7 mouse cellular contexts compared by ENCODE assay signal in genomic region chr19:53037925-53038419, GRCm38 (mm10). TPM values are rescaled to one million over a fixed set of nuclear protein-coding genes. Genes with fewer than 3 reads are reported as not detected.
DNase-seq lines count a peak whose midpoint lies in the region; ATAC-seq and TF ChIP-seq lines count a peak whose summit lies in the region.

No protein-coding gene starts in this region.

- under 1% methylated on average over 25 of the region's 28 CpGs for WGBS in lung, postnatal 0 days
- under 1% methylated on average over 28 of the region's 28 CpGs for WGBS in embryonic facial prominence, embryonic 11.5 days
- WGBS in intestine, embryonic 15.5 days, result under 1% methylated on average over 28 of the region's 28 CpGs
- under 1% methylated on average over 28 of the region's 28 CpGs for WGBS in midbrain, postnatal 0 days

- peak; percentile 54 for ATAC-seq in lung, postnatal 0 days
- ATAC-seq in embryonic facial prominence, embryonic 11.5 days (replicated peaks; ENCODE audit: insufficient number of reproducible peaks, low FRiP score, low TSS enrichment, low read depth), result no peak
- ATAC-seq in intestine, embryonic 15.5 days, result peak; percentile 76
- peak; percentile 53 for ATAC-seq in midbrain, postnatal 0 days (ENCODE audit: low FRiP score)

- H3K9ac ChIP-seq in lung, postnatal 0 days (replicated peaks; ENCODE audit: low read depth), result peak overlapping the region; percentile 79
- H3K9ac ChIP-seq in embryonic facial prominence, embryonic 11.5 days (replicated peaks; ENCODE audit: low read length), result peak overlapping the region; percentile 92
- H3K9ac ChIP-seq in intestine, embryonic 15.5 days, result peak overlapping the region; percentile 93
- H3K9ac ChIP-seq in midbrain, postnatal 0 days (replicated peaks; ENCODE audit: low read length, poor library complexity, severe bottlenecking), result peak overlapping the region; percentile 85

- no peaks in the 10 kb centered on the region for H3K27me3 ChIP-seq in lung, postnatal 0 days (replicated peaks; ENCODE audit: insufficient read depth, low read length)
- no peaks in the 10 kb centered on the region for H3K27me3 ChIP-seq in embryonic facial prominence, embryonic 11.5 days (ENCODE audit: control insufficient read depth, insufficient read depth, low read length)
- H3K27me3 ChIP-seq in intestine, embryonic 15.5 days (replicated peaks), result no peaks in the 10 kb centered on the region
- H3K27me3 ChIP-seq in midbrain, postnatal 0 days (ENCODE audit: insufficient read depth, low read length), result no peaks in the 10 kb centered on the region

- peak overlapping the region; percentile 75 for H3K4me2 ChIP-seq in lung, postnatal 0 days (replicated peaks; ENCODE audit: low read depth, low read length)
- peak overlapping the region; percentile 50 for H3K4me2 ChIP-seq in embryonic facial prominence, embryonic 11.5 days (ENCODE audit: low read depth, low read length)
- peak overlapping the region; percentile 68 for H3K4me2 ChIP-seq in intestine, embryonic 15.5 days (replicated peaks)
- H3K4me2 ChIP-seq in midbrain, postnatal 0 days (ENCODE audit: low read depth, low read length, poor library complexity, severe bottlenecking), result peak overlapping the region; percentile 61

- H3K4me3 ChIP-seq in lung, postnatal 0 days (ENCODE audit: low read depth, low read length), result peak overlapping the region; percentile 83
- peak overlapping the region; percentile 95 for H3K4me3 ChIP-seq in embryonic facial prominence, embryonic 11.5 days (ENCODE audit: low read depth, low read length)
- H3K4me3 ChIP-seq in intestine, embryonic 15.5 days (replicated peaks), result peak overlapping the region; percentile 97
- peak overlapping the region; percentile 85 for H3K4me3 ChIP-seq in midbrain, postnatal 0 days (ENCODE audit: low read depth, low read length)

- H3K9me3 ChIP-seq in lung, postnatal 0 days (ENCODE audit: low read length), result no peaks in the 10 kb centered on the region
- H3K9me3 ChIP-seq in embryonic facial prominence, embryonic 11.5 days (replicated peaks; ENCODE audit: control insufficient read depth, low read length), result no peaks in the 10 kb centered on the region
- no peaks in the 10 kb centered on the region for H3K9me3 ChIP-seq in intestine, embryonic 15.5 days
- H3K9me3 ChIP-seq in midbrain, postnatal 0 days (ENCODE audit: low read length), result no peaks in the 10 kb centered on the region

- peak; percentile 52 for DNase-seq in lung, postnatal 0 days (ENCODE audit: low spot score)
- DNase-seq in lung, postnatal 36 days, result no peak
- DNase-seq in embryonic facial prominence, embryonic 11.5 days (ENCODE audit: low spot score), result no peak
- no peak for DNase-seq in midbrain, postnatal 0 days (ENCODE audit: low spot score)
- no peak for DNase-seq in layer of hippocampus, postnatal 10 days (ENCODE audit: low spot score in 2 of 2)
- no peak for DNase-seq in Muller cell, postnatal 12 days (ENCODE audit: inconsistent ontology term)

- no peak for TF ChIP-seq CTCF in lung, postnatal 0 days (IDR thresholded peaks at IDR 0.05)
- TF ChIP-seq CTCF in midbrain, postnatal 0 days (IDR thresholded peaks at IDR 0.05), result no peak

- TF ChIP-seq EP300 in lung, postnatal 0 days (IDR thresholded peaks at IDR 0.05), result no peak

- peaks cover 28% of the 10 kb centered on the region; the same call in 1 of the 2 replicates for H3K4me1 ChIP-seq in lung, postnatal 0 days (ENCODE audit: insufficient read depth, low read depth, low read length)
- no peaks in the 10 kb centered on the region for H3K4me1 ChIP-seq in embryonic facial prominence, embryonic 11.5 days (ENCODE audit: control insufficient read depth, insufficient read depth, low read length)
- peaks cover 29% of the 10 kb centered on the region for H3K4me1 ChIP-seq in intestine, embryonic 15.5 days (replicated peaks)
- H3K4me1 ChIP-seq in midbrain, postnatal 0 days (ENCODE audit: insufficient read depth, low read length), result peaks cover 8% of the 10 kb centered on the region

- H3K27ac ChIP-seq in lung, postnatal 0 days (ENCODE audit: low read length), result peak overlapping the region; percentile 92
- peak overlapping the region; percentile 73 for H3K27ac ChIP-seq in embryonic facial prominence, embryonic 11.5 days (replicated peaks; ENCODE audit: low read depth, low read length)
- H3K27ac ChIP-seq in intestine, embryonic 15.5 days, result peak overlapping the region; percentile 93
- peak overlapping the region; percentile 72 for H3K27ac ChIP-seq in midbrain, postnatal 0 days (ENCODE audit: low read depth, low read length)

- no peaks in the 10 kb centered on the region for H3K36me3 ChIP-seq in lung, postnatal 0 days (ENCODE audit: insufficient read depth, low read length)
- H3K36me3 ChIP-seq in embryonic facial prominence, embryonic 11.5 days (replicated peaks; ENCODE audit: control insufficient read depth, insufficient read depth, low read depth, low read length), result no peaks in the 10 kb centered on the region
- H3K36me3 ChIP-seq in intestine, embryonic 15.5 days, result no peaks in the 10 kb centered on the region
- no peaks in the 10 kb centered on the region for H3K36me3 ChIP-seq in midbrain, postnatal 0 days (ENCODE audit: insufficient read depth, low read length)

RNA-seq across cellular contexts. Expression of gene Xpnpep1, which starts 2.0 kb away (rescaled TPM):
- polyA plus RNA-seq in lung, postnatal 0 days (2015; fragmentation: Nextera tagmentation; extraction: Ambion mirVana), result 109 and 112 TPM in 2 replicates
- 177 and 184 TPM in 2 replicates for polyA plus RNA-seq in embryonic facial prominence, embryonic 11.5 days (2014; fragmentation: Nextera tagmentation; extraction: Ambion mirVana)
- polyA plus RNA-seq in intestine, embryonic 15.5 days (2015; fragmentation: Nextera tagmentation; extraction: Ambion mirVana), result 182 and 206 TPM in 2 replicates
- total RNA-seq in midbrain, postnatal 0 days (2014; rRNA removed), result 74.8 and 91.0 TPM in 2 replicates
- 108 and 110 TPM in 2 replicates for polyA plus RNA-seq in midbrain, postnatal 0 days (2015; fragmentation: Nextera tagmentation; extraction: Ambion mirVana)
- 100 to 1,000 TPM; 127 to 128 TPM for total RNA-seq in layer of hippocampus, postnatal 10 days (2021)
